Mouse (Mus musculus): ENCODE measurements around the gene Apold1. TPM values are rescaled to one million over a fixed set of nuclear protein-coding genes. Genes with fewer than 3 reads are reported as not detected.

Gene Apold1
- total RNA-seq, 2 experiments from 2014 or later, result 15.9 to 24.3 TPM

DNA sequence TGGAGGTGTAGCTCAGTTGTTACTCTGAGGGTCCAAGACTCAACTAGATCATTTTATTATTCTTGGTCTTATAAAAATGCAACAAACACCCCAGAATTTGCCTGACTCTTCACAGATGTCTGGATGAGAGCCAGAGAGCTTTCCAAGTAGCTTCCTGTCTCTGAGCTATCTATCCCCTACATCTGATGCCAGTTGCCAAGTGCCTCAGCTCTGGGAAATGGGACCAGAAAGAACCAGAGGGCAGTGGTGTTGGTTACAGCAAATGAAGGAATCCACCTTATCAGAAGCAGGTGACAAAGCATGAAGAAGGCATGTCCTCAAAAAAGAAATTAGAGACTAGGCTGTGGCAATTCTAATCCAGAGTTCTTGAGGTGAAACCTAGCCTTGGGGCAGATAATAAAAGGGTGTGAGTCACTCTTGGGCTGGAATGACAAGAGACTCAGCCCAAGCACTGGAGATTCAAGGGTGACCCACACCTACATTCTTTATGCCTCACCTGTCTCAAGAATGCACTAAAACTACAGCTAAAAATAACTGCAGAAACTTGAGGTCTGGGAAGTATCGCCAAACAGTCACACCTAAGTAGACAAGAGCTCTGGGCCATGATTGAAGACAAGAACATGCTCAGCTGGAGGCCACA, 43.4 kb downstream of the Apold1 start:
- intact Hi-C loops (cut with DNase I), result no loop called here
- no peak for DNase-seq

DNA sequence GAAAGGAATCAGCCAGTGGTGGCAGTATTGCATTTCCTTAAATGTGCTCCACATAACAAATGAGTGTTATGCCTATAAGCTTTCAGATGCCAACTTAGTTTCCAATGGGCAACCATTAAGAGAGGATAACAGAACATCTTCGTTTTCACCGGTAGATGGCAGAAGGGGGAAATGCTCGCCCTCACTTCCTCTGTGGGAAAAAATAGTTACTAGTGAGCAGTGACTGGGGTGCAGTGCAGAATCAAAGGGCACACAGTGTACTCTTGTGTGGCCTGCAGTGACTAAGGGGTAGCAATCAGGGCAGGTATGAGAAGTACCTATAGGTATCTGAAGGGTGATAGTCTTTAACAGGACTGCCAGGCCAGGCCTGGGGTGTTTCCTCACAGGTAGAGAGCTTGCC, 44.7 kb downstream of the Apold1 start:
- intact Hi-C loops (cut with DNase I), result loop anchor here (1.0 to 2.0 kb wide), 2 partner anchors 61 to 118 kb away; no protein-coding TSS in a partner anchor
- DNase-seq, result peak; percentile 41 to 57

- intact Hi-C loops (cut with DNase I), result loop anchor here (1.0 to 2.0 kb wide), 2 partner anchors 60 to 118 kb away; no protein-coding TSS in a partner anchor
- peak; percentile 28 to 47 for DNase-seq
Observed at GRCm38 (mm10) chr6:135026755-135027154, 45.2 kb downstream of the Apold1 start.

- intact Hi-C loops (cut with DNase I), result no loop called here
- no peak for DNase-seq
Observed at GRCm38 (mm10) chr6:135029246-135029645, 47.7 kb downstream of the Apold1 start.

Other genes starting within 250 kb of the Apold1 start
- 10 to 100 TPM; 22.4 to 24.9 TPM for gene Dusp16, start 189.1 kb upstream of the Apold1 start, total RNA-seq (2021)
- 1 to 10 TPM; 4.7 to 5.4 TPM for gene Crebl2, start 151.6 kb upstream of the Apold1 start, total RNA-seq (2021)
- 1 to 10 TPM; 4.3 to 4.8 TPM for gene Gpr19, start 83.1 kb upstream of the Apold1 start, total RNA-seq (2021)
- 10 to 100 TPM; 45.1 to 53.5 TPM for gene Cdkn1b, start 61.3 kb upstream of the Apold1 start, total RNA-seq (2021)
- 10 to 100 TPM; 43.0 to 47.6 TPM for gene Ddx47, start 29.9 kb downstream of the Apold1 start, total RNA-seq (2021)
- gene Gprc5a, start 83.9 kb downstream of the Apold1 start, total RNA-seq (2021), result 1 to 10 TPM; 2.5 to 4.0 TPM
- gene Gprc5d, start 136.6 kb downstream of the Apold1 start, total RNA-seq (2021), result under 1 TPM in 1 of 2 experiments, not detected in 1; 0.25 TPM
- gene Fam234b, start 216.3 kb downstream of the Apold1 start, total RNA-seq (2021), result 1 to 10 TPM; 5.6 to 7.5 TPM
- 10 to 100 TPM; 58.5 to 59.0 TPM for gene Hebp1, start 216.3 kb downstream of the Apold1 start, total RNA-seq (2021)